Mouse (Mus musculus): ENCODE results near the gene Noc4l. TPM values are rescaled to one million over a fixed set of nuclear protein-coding genes. Genes with fewer than 3 reads are reported as not detected.
A peak's percentile ranks its signal among the peaks of the same experiment; 100 is the strongest.

Gene Noc4l
- polyA plus RNA-seq, 1 experiment from 2014 or later: 32.8 TPM

Small RNA genes lying within 50 kb of the gene (microRNA-seq; reads per million reads assigned to microRNA genes)
- gene Mir7026: 3.2 reads per million, percentile 14 among the genes with 10 or more reads in this experiment

Other genes with a start within 250 kb of the Noc4l start
- gene Fbrsl1, start 204.9 kb downstream of the Noc4l start, polyA plus RNA-seq (2014; fragmentation: Nextera tagmentation; extraction: Ambion mirVana): 23.8 and 24.8 TPM in 2 replicates
- gene Galnt9, start 109.1 kb downstream of the Noc4l start, polyA plus RNA-seq (2014; fragmentation: Nextera tagmentation; extraction: Ambion mirVana): 23.9 and 26.9 TPM in 2 replicates
- 20.4 and 21.4 TPM in 2 replicates for gene Ddx51, start within 50 bp of the Noc4l start, polyA plus RNA-seq (2014; fragmentation: Nextera tagmentation; extraction: Ambion mirVana)
- gene Ep400, start 117.3 kb upstream of the Noc4l start, polyA plus RNA-seq (2014; fragmentation: Nextera tagmentation; extraction: Ambion mirVana): 43.3 and 45.5 TPM in 2 replicates
- gene Pus1, start 127.2 kb upstream of the Noc4l start, polyA plus RNA-seq (2014; fragmentation: Nextera tagmentation; extraction: Ambion mirVana): 9.8 and 11.5 TPM in 2 replicates
- 48.9 and 49.6 TPM in 2 replicates for gene Ulk1, start 156.7 kb upstream of the Noc4l start, polyA plus RNA-seq (2014; fragmentation: Nextera tagmentation; extraction: Ambion mirVana)
- gene Hscb, start 186.4 kb upstream of the Noc4l start, polyA plus RNA-seq (2014; fragmentation: Nextera tagmentation; extraction: Ambion mirVana): 7.8 and 10.3 TPM in 2 replicates
- 5.4 and 5.9 TPM in 2 replicates for gene Chek2, start 186.6 kb upstream of the Noc4l start, polyA plus RNA-seq (2014; fragmentation: Nextera tagmentation; extraction: Ambion mirVana)
- gene Ttc28, start 226.4 kb upstream of the Noc4l start, polyA plus RNA-seq (2014; fragmentation: Nextera tagmentation; extraction: Ambion mirVana): 27.3 and 30.0 TPM in 2 replicates